Mouse (Mus musculus): Measurements from ENCODE around the gene Fgr.

DNA sequence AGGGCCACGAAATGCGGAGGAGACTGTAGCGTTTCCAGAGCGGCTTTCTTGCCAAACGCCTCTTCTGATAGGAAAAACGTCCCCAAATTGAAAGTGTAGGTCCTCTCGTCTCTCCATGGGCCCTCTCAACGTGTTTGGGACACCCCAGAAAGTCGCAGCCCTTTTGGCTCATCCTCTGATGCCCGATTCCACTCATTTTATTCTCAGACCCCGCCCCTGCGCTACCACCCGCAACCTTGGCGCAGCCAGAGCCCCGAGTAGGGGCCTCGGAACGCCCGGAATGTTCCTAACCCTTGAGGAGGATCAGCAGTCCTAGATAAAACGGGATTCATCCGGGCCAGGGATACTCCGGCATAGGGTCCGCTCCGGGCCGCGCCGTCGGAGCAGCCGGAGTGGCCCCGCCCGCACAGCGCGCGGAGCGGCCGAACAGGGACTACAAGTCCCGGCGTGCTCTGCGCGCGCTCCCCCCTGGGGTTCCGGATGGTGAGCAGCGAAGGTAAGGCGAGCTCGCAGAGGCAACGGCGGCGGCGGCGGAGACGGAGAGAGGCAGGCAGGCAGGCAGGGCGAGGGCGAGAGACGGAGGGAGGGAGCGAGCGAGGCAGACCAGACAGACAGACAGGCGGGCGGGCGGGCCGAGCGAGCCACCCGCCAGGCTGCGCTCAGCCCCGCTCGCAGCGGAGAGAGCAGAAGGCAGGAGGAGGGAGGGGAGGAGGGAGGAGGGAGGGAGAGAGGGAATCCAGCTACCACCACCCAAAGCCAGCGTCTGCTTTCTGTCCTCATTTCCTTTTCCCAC, 37.3 kb downstream of the Fgr start, which contains the start of gene Ahdc1:
- no peak for TF ChIP-seq TAL1 (conservative IDR thresholded peaks at IDR 0.05; ENCODE audit: low read depth, low read length)
- TF ChIP-seq CTCF (IDR thresholded peaks at IDR 0.05; ENCODE audit: low read depth, low read length) = no peak
- no peak for TF ChIP-seq GATA1 (IDR thresholded peaks at IDR 0.05; ENCODE audit: borderline replicate concordance, low read length)
- TF ChIP-seq POLR2AphosphoS5 (IDR thresholded peaks at IDR 0.05; ENCODE audit: insufficient replicate concordance, low read depth, low read length) = no peak

Measured in G1E (cell line).